ENCODE assay signal across 22 mouse cellular contexts in the genomic region with DNA sequence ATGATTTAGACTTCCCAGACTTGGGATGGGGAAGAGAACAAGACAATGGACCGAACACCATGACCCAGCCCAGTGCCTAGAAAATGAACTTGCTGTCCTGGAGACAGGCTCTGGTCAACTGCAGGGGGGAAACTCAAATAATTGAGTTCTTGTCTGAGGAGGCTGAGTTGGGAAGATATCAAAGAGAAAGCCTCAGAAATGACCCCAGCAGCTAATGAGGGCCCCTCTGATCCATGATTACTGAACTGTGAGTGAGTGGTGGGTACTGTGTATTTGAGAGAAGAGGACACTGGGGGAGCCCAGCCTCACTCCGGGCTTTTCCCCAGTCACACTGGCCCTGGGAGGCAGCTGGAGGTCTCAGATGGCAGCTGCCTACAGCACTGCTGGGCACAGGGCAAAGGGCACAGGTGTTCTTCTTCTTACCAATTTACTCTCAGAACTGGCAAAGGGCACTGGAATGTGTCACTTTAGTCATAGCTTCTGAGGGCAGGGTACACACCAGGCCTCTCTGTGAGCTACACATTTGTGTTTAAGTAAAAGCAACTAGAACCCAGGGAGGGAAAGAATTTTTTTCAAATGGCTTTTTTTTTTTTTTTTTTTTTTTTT. TPM values are rescaled to one million over a fixed set of nuclear protein-coding genes. Genes with fewer than 3 reads are reported as not detected.
A peak's percentile ranks its signal among the peaks of the same experiment; 100 is the strongest.
DNase-seq lines count a peak whose midpoint lies in the region; ATAC-seq and TF ChIP-seq lines count a peak whose summit lies in the region.
"Had no signal": no experiment of that assay in that cellular context is flagged by ENCODE, and none has a peak within 500 bp of the region (broad histone marks: within the 10 kb centered on the region; RNA-seq: fewer than 3 reads in every experiment).

No protein-coding gene starts in this region.

- no peaks in the 10 kb centered on the region for H3K9me3 ChIP-seq in forebrain, embryonic 10.5 days
- no peaks in the 10 kb centered on the region for H3K9me3 ChIP-seq in forebrain, embryonic 15.5 days
- H3K9me3 ChIP-seq in liver, embryonic 12.5 days (replicated peaks) = no peaks in the 10 kb centered on the region
- H3K9me3 ChIP-seq in midbrain, postnatal 0 days (ENCODE audit: low read length) = no peaks in the 10 kb centered on the region
- H3K9me3 ChIP-seq: heart, embryonic 13.5 days; hindbrain, embryonic 13.5 days; intestine, embryonic 15.5 days; liver, embryonic 13.5 days; stomach, embryonic 15.5 days had no signal

- H3K4me1 ChIP-seq in forebrain, embryonic 10.5 days = peaks cover 26% of the 10 kb centered on the region
- no peaks in the 10 kb centered on the region for H3K4me1 ChIP-seq in forebrain, embryonic 15.5 days
- 0 out of 2 replicates have a peak, but pooled peaks cover 3% of the 10 kb centered on the region for H3K4me1 ChIP-seq in liver, adult 2 months (ENCODE audit: control insufficient read depth, insufficient read depth, low read length)
- peaks cover 13% of the 10 kb centered on the region for H3K4me1 ChIP-seq in liver, embryonic 12.5 days
- H3K4me1 ChIP-seq in thymus, adult 2 months (replicated peaks; ENCODE audit: control insufficient read depth, insufficient read depth, low read length) = peaks cover 33% of the 10 kb centered on the region
- no peaks in the 10 kb centered on the region for H3K4me1 ChIP-seq in midbrain, postnatal 0 days (ENCODE audit: insufficient read depth, low read length)
- H3K4me1 ChIP-seq: intestine, embryonic 15.5 days; stomach, embryonic 15.5 days had no signal

- H3K79me2 ChIP-seq in liver, adult 2 months (ENCODE audit: control insufficient read depth, insufficient read depth, low read length) = no peaks in the 10 kb centered on the region

- no peak for ATAC-seq in forebrain, embryonic 15.5 days (replicated peaks)
- no peak for ATAC-seq in liver, embryonic 12.5 days
- ATAC-seq in midbrain, postnatal 0 days (ENCODE audit: low FRiP score) = no peak
- ATAC-seq: intestine, embryonic 15.5 days; midbrain, embryonic 16.5 days had no signal

- no peaks in the 10 kb centered on the region for H3K36me3 ChIP-seq in forebrain, embryonic 10.5 days (replicated peaks)
- no peaks in the 10 kb centered on the region for H3K36me3 ChIP-seq in forebrain, embryonic 15.5 days
- no peaks in the 10 kb centered on the region for H3K36me3 ChIP-seq in liver, adult 2 months (ENCODE audit: control insufficient read depth, insufficient read depth, low read length)
- no peaks in the 10 kb centered on the region for H3K36me3 ChIP-seq in liver, embryonic 12.5 days
- no peaks in the 10 kb centered on the region for H3K36me3 ChIP-seq in thymus, adult 2 months (ENCODE audit: control insufficient read depth, insufficient read depth, low read length)
- no peaks in the 10 kb centered on the region for H3K36me3 ChIP-seq in midbrain, postnatal 0 days (ENCODE audit: insufficient read depth, low read length)
- H3K36me3 ChIP-seq: heart, embryonic 13.5 days; hindbrain, embryonic 13.5 days; intestine, embryonic 15.5 days; liver, embryonic 13.5 days; stomach, embryonic 15.5 days had no signal

- H3K4me3 ChIP-seq in forebrain, embryonic 10.5 days = no peak overlapping the region
- no peak overlapping the region for H3K4me3 ChIP-seq in forebrain, embryonic 15.5 days
- H3K4me3 ChIP-seq in liver, adult 2 months (ENCODE audit: insufficient read depth, low read depth, low read length) = no peak overlapping the region
- H3K4me3 ChIP-seq in liver, embryonic 12.5 days = no peak overlapping the region
- H3K4me3 ChIP-seq in thymus, adult 2 months (ENCODE audit: control insufficient read depth, insufficient read depth, low read length) = no peak overlapping the region
- no peak overlapping the region for H3K4me3 ChIP-seq in midbrain, postnatal 0 days (ENCODE audit: low read depth, low read length)
- H3K4me3 ChIP-seq: heart, embryonic 13.5 days; hindbrain, embryonic 13.5 days; intestine, embryonic 15.5 days; layer of hippocampus, adult 2 months; liver, embryonic 13.5 days; stomach, embryonic 15.5 days had no signal

- H3K27ac ChIP-seq in forebrain, embryonic 10.5 days = peak overlapping the region; percentile 49; the same call in 1 of the 2 replicates
- no peak overlapping the region for H3K27ac ChIP-seq in forebrain, embryonic 15.5 days (replicated peaks)
- no peak overlapping the region for H3K27ac ChIP-seq in liver, adult 2 months (replicated peaks; ENCODE audit: insufficient read depth, low read depth, low read length)
- H3K27ac ChIP-seq in liver, embryonic 12.5 days = no peak overlapping the region
- 0 out of 2 replicates have a peak overlapping the region, but pooled peaks have one; percentile 0 for H3K27ac ChIP-seq in thymus, adult 2 months (ENCODE audit: control insufficient read depth, insufficient read depth, low read length)
- H3K27ac ChIP-seq in midbrain, postnatal 0 days (ENCODE audit: low read depth, low read length) = no peak overlapping the region
- H3K27ac ChIP-seq: heart, embryonic 13.5 days; hindbrain, embryonic 13.5 days; intestine, embryonic 15.5 days; layer of hippocampus, adult 2 months; liver, embryonic 13.5 days; stomach, embryonic 15.5 days had no signal

- no peaks in the 10 kb centered on the region for H3K27me3 ChIP-seq in forebrain, embryonic 10.5 days (ENCODE audit: poor library complexity, severe bottlenecking)
- H3K27me3 ChIP-seq in forebrain, embryonic 15.5 days = no peaks in the 10 kb centered on the region
- H3K27me3 ChIP-seq in liver, adult 2 months (ENCODE audit: control insufficient read depth, insufficient read depth, low read length) = no peaks in the 10 kb centered on the region
- H3K27me3 ChIP-seq in liver, embryonic 12.5 days (replicated peaks) = 0 out of 2 replicates have a peak, but pooled peaks cover 20% of the 10 kb centered on the region
- no peaks in the 10 kb centered on the region for H3K27me3 ChIP-seq in thymus, adult 2 months (ENCODE audit: control insufficient read depth, insufficient read depth, low read length)
- no peaks in the 10 kb centered on the region for H3K27me3 ChIP-seq in midbrain, postnatal 0 days (ENCODE audit: insufficient read depth, low read length)
- H3K27me3 ChIP-seq: heart, embryonic 13.5 days; hindbrain, embryonic 13.5 days; intestine, embryonic 15.5 days; stomach, embryonic 15.5 days had no signal

- no peak for DNase-seq in forebrain, embryonic 10.5 days (ENCODE audit: extremely low spot score, low spot score)
- peak; percentile 88 for DNase-seq in liver, adult 2 months (ENCODE audit: extremely low read depth, low read depth, low spot score)
- peak; percentile 42 for DNase-seq in thymus, adult 2 months
- DNase-seq in left cerebral cortex, postnatal 36 days (ENCODE audit: low spot score in 2 of 2) = no peak
- no peak for DNase-seq in midbrain, postnatal 0 days (ENCODE audit: low spot score)
- DNase-seq in gastrocnemius, adult 18-20 months (ENCODE audit: low spot score) = no peak
- DNase-seq: cerebellum, adult 8-10 months; gastrocnemius, postnatal 10 days; heart, adult 11 months; layer of hippocampus, postnatal 36 days; left cerebral cortex, postnatal 4 days; liver, embryonic 13.5 days; lung, embryonic 14.5 days; lung, postnatal 4 days had no signal

- no peak overlapping the region for H3K4me2 ChIP-seq in forebrain, embryonic 15.5 days (replicated peaks)
- H3K4me2 ChIP-seq in liver, embryonic 12.5 days = no peak overlapping the region
- H3K4me2 ChIP-seq in midbrain, postnatal 0 days (ENCODE audit: low read depth, low read length, poor library complexity, severe bottlenecking) = no peak overlapping the region
- H3K4me2 ChIP-seq: heart, embryonic 13.5 days; hindbrain, embryonic 13.5 days; intestine, embryonic 15.5 days; liver, embryonic 13.5 days; lung, embryonic 14.5 days; stomach, embryonic 15.5 days had no signal

- H3K9ac ChIP-seq in forebrain, embryonic 15.5 days (replicated peaks) = no peak overlapping the region
- no peak overlapping the region for H3K9ac ChIP-seq in liver, adult 2 months (ENCODE audit: low read depth, low read length)
- H3K9ac ChIP-seq in liver, embryonic 12.5 days = no peak overlapping the region
- no peak overlapping the region for H3K9ac ChIP-seq in midbrain, postnatal 0 days (replicated peaks; ENCODE audit: low read length, poor library complexity, severe bottlenecking)
- H3K9ac ChIP-seq: heart, embryonic 13.5 days; hindbrain, embryonic 13.5 days; intestine, embryonic 15.5 days; liver, embryonic 13.5 days; lung, embryonic 14.5 days; stomach, embryonic 15.5 days had no signal

- 55% methylated on average over 2 of the region's 2 CpGs for WGBS in forebrain, embryonic 10.5 days
- 42% methylated on average over 2 of the region's 2 CpGs for WGBS in forebrain, embryonic 15.5 days
- 74% methylated on average over 2 of the region's 2 CpGs for WGBS in liver, adult 2 months
- WGBS in liver, embryonic 12.5 days (ENCODE audit: insufficient replicate concordance) = 71% methylated on average over 2 of the region's 2 CpGs
- 63% methylated on average over 2 of the region's 2 CpGs for WGBS in thymus, adult 2 months
- WGBS in midbrain, postnatal 0 days = 65% methylated on average over 2 of the region's 2 CpGs

- TF ChIP-seq CTCF in liver, adult 2 months (IDR thresholded peaks at IDR 0.05; ENCODE audit: low read depth, low read length) = no peak
- no peak for TF ChIP-seq CTCF in thymus, adult 2 months (IDR thresholded peaks at IDR 0.05; ENCODE audit: borderline replicate concordance, control insufficient read depth, extremely low read depth, insufficient read depth, low read length, poor library complexity)
- no peak for TF ChIP-seq CTCF in midbrain, postnatal 0 days (IDR thresholded peaks at IDR 0.05)

- intact Hi-C loops in left cerebral cortex, postnatal 36 days (cut with DNase I) = no loop called here

- no peak for TF ChIP-seq POLR2A in liver, adult 2 months (IDR thresholded peaks at IDR 0.05; ENCODE audit: extremely low read depth, insufficient read depth, low read length)
- TF ChIP-seq POLR2A in thymus, adult 2 months (IDR thresholded peaks at IDR 0.05; ENCODE audit: control insufficient read depth, extremely low read depth, insufficient read depth, low read length, poor library complexity) = no peak

RNA-seq across cellular contexts. Expression of a gene that starts 21.8 kb away (rescaled TPM):
- 0.05 TPM in 1 of 2 replicates, not detected in the other for polyA plus RNA-seq in forebrain, embryonic 10.5 days (2016; fragmentation: Nextera tagmentation; extraction: Ambion mirVana)
- polyA plus RNA-seq in forebrain, embryonic 15.5 days (2015; fragmentation: Nextera tagmentation; extraction: Ambion mirVana) = 0.06 TPM in 1 of 2 replicates, not detected in the other
- total RNA-seq in liver, adult 2 months (2014; rRNA removed) = 0.18 and 0.20 TPM in 2 replicates
- 0.24 and 1.4 TPM in 2 replicates for polyA plus RNA-seq in liver, adult 2 months (2012; rRNA removed)
- 0.05 TPM in 1 of 2 replicates, not detected in the other for polyA plus RNA-seq in liver, embryonic 12.5 days (2016; fragmentation: Nextera tagmentation; extraction: Ambion mirVana)
- polyA plus RNA-seq in thymus, adult 2 months (2012; rRNA removed) = 7.7 and 9.9 TPM in 2 replicates
- total RNA-seq in left cerebral cortex, postnatal 36 days (2021) = not detected
- total RNA-seq in midbrain, postnatal 0 days (2014; rRNA removed) = not detected in 2 replicates
- polyA plus RNA-seq in midbrain, postnatal 0 days (2015; fragmentation: Nextera tagmentation; extraction: Ambion mirVana) = not detected in 2 replicates
- total RNA-seq in gastrocnemius, adult 18-20 months (2021) = not detected
- total RNA-seq: gastrocnemius, postnatal 10 days; layer of hippocampus, adult 2 months; layer of hippocampus, postnatal 36 days; left cerebral cortex, postnatal 4 days had no signal
- polyA plus RNA-seq: heart, embryonic 13.5 days; lung, embryonic 14.5 days; midbrain, embryonic 16.5 days had no signal

RNA-seq across cellular contexts. Expression of a gene that starts 57.3 kb away (rescaled TPM):
- polyA plus RNA-seq in forebrain, embryonic 10.5 days (2016; fragmentation: Nextera tagmentation; extraction: Ambion mirVana) = 3.9 and 5.0 TPM in 2 replicates
- polyA plus RNA-seq in forebrain, embryonic 15.5 days (2015; fragmentation: Nextera tagmentation; extraction: Ambion mirVana) = 13.6 and 14.4 TPM in 2 replicates
- 5.4 and 5.9 TPM in 2 replicates for total RNA-seq in liver, adult 2 months (2014; rRNA removed)
- polyA plus RNA-seq in liver, adult 2 months (2012; rRNA removed) = 26.0 and 27.9 TPM in 2 replicates
- polyA plus RNA-seq in liver, embryonic 12.5 days (2016; fragmentation: Nextera tagmentation; extraction: Ambion mirVana) = 2.5 and 2.7 TPM in 2 replicates
- 38.7 and 50.4 TPM in 2 replicates for polyA plus RNA-seq in thymus, adult 2 months (2012; rRNA removed)
- 10 to 100 TPM; 58.1 to 70.0 TPM for total RNA-seq in left cerebral cortex, postnatal 36 days (2021)
- 42.1 and 61.1 TPM in 2 replicates for total RNA-seq in midbrain, postnatal 0 days (2014; rRNA removed)
- polyA plus RNA-seq in midbrain, postnatal 0 days (2015; fragmentation: Nextera tagmentation; extraction: Ambion mirVana) = 10.0 and 10.4 TPM in 2 replicates
- total RNA-seq in gastrocnemius, adult 18-20 months (2021) = 10 to 100 TPM; 36.0 to 36.6 TPM

Comparison
In these comparisons a context has a peak if more than half of its experiments do, and no peak if none do; other contexts are left out.
1. H3K27ac ChIP-seq: peak in forebrain, embryonic 10.5 days (single experiment) and thymus, adult 2 months (single experiment); none in forebrain, embryonic 15.5 days (single experiment), liver, adult 2 months (single experiment), liver, embryonic 12.5 days (single experiment) and midbrain, postnatal 0 days (single experiment).
2. DNase-seq: peak in liver, adult 2 months (single experiment) and thymus, adult 2 months (single experiment); none in forebrain, embryonic 10.5 days (single experiment), left cerebral cortex, postnatal 36 days (0 of 2), midbrain, postnatal 0 days (single experiment) and gastrocnemius, adult 18-20 months (single experiment).